Mouse (Mus musculus) testis, adult 10 weeks (tissue): ENCODE results near the gene Pnpo. TPM values are rescaled to one million over a fixed set of nuclear protein-coding genes. Genes with fewer than 3 reads are reported as not detected.

Experiments used
- polyA plus RNA-seq: library from polyadenylated mRNA; stranded (reverse); fragments of 350-450 nt; fragmentation: Illumina TruSeq; extraction: RNeasy Lipid Tissue Mini Kit (QIAGEN cat#74804); gene quantifications from one replicate; pipeline ENCODE4 v1.2.3, GENCODE M21; 2014; ENCODE audit warnings: low read depth, low replicate concordance

The Pnpo gene
- polyA plus RNA-seq, result 0.91 TPM

DNA sequence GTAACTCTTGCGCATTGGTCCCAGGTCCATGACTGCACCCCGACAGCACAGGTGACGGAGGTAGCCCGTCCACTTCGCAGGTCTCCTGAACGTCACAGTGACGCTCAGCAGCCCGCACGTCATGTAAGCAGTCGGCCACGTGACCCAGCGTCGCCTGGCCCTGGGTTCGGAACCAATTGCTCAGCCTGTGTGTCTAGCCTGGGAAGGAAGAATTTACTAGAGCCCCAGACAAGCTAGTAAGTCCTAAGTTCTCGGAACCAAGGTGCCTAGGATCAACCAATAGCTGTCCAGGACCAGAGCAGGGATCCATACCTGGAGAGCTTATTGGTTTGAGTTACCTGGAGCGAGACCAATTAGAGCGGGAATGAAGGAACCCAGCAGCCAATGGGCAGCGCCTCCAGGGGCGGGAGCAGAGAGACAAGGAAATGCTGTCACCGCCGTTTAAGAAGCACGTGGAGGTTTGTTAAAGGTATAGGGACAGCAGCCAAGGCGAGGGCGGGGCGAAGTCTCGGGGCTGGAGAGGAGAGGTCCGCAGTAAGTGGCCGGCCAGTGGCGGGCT lies at the start of gene Pnpo:
Gene Pnpo, minus strand, starts transcription at position 241 of the 559 bp plus-strand sequence.

DNA sequence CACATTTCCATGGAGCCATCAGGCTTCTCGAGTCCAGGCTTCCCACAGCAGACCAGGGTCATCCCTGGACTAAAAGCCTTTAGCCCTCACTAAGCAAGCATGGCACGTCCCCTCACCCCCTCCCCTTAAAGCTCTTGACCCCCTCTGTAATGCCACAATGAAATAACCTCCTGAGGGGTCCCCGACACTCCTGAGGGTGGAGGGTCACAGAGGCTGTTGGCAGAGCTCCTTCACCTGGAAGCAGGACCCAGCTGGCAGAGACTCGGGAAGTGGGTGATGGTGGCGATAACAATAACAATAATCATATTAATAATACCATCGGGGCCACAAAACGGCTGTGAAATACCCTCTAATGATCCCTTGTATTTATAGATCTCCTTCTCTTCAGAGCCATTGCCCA lies 39.1 kb upstream of the Pnpo start, which contains the start of gene Sp2:
Gene Sp2, minus strand, starts transcription at position 101 of the 400 bp plus-strand sequence.

GRCm38 (mm10) chr11:96928088-96928487 lies 15.7 kb downstream of the Pnpo start, which contains the start of gene Prr15l:
Prr15l (plus strand) TSS chr11:96928104.

DNA sequence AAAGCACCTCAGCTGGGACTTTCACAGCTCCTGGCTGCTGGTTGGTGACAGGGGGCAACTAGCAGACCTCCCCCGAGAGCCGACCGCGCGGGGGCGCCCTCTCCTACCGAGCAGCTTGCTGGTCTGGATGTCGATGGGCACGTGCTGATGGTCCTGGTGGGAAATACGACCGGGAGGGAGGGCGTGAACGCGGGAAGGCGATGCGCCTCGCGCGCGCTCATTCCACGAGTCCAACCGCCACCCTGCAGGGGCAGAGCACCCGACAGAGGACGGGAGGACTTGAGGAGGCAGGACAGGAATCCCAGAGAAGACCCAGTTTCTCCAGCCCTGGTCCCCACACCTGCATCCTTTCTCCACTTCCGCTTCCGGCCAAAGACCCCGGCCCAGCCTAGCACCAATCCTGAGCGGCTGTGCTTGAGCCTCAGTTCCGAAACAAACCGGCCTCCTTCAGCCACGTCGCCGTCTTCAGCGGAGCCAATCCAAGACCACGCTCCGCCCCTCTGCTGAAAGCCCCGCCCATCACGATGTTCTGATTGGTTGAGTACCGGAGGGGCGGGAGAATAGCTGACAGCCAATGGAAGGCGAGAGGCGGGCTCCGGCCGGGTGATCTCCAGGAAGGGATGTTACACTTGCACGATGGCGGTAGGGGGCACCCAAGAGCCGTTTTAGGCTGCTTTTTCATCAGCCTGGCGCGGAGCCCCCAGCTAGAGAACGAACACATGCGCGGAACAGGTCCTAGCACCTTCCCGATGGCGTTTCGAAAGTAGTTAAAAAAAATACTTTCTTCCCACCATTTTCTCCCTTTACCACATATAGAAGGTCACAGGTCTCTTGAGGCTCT lies 27.5 kb downstream of the Pnpo start, which contains the start of gene Cdk5rap3:
Gene Cdk5rap3, minus strand, starts transcription at position 453 of the 841 bp plus-strand sequence.

Other genes starting within 250 kb of the Pnpo start
- gene Snx11, start 166.4 kb downstream of the Pnpo start, polyA plus RNA-seq, result 5.7 TPM
- gene Cbx1, start 154.9 kb downstream of the Pnpo start, polyA plus RNA-seq, result 66.1 TPM
- gene Nfe2l1, start 114.0 kb downstream of the Pnpo start, polyA plus RNA-seq, result 24.3 TPM
- 4.2 TPM for gene Copz2, start 94.1 kb downstream of the Pnpo start, polyA plus RNA-seq
- gene Cdk5rap3, start 27.5 kb downstream of the Pnpo start, polyA plus RNA-seq, result 41.9 TPM
- 0.52 TPM for gene Prr15l, start 15.9 kb downstream of the Pnpo start, polyA plus RNA-seq
- 4.1 TPM for gene Sp2, start 39.0 kb upstream of the Pnpo start, polyA plus RNA-seq
- gene Sp6, start 69.4 kb upstream of the Pnpo start, polyA plus RNA-seq, result 0.07 TPM
- gene Scrn2, start 86.0 kb upstream of the Pnpo start, polyA plus RNA-seq, result not detected
- gene Lrrc46, start 97.4 kb upstream of the Pnpo start, polyA plus RNA-seq, result 311 TPM
- 8.1 TPM for gene Mrpl10, start 97.6 kb upstream of the Pnpo start, polyA plus RNA-seq
- gene Osbpl7, start 106.6 kb upstream of the Pnpo start, polyA plus RNA-seq, result 0.88 TPM
- not detected for gene Tbx21, start 171.3 kb upstream of the Pnpo start, polyA plus RNA-seq
- not detected for gene Tbkbp1, start 207.5 kb upstream of the Pnpo start, polyA plus RNA-seq
- 110 TPM for gene Kpnb1, start 243.9 kb upstream of the Pnpo start, polyA plus RNA-seq